Mouse (Mus musculus): ENCODE data around the gene Dnajb13. TPM values are rescaled to one million over a fixed set of nuclear protein-coding genes. Genes with fewer than 3 reads are reported as not detected.

Dnajb13 gene
- polyA plus RNA-seq, 1 experiment = 3.0 TPM

DNA sequence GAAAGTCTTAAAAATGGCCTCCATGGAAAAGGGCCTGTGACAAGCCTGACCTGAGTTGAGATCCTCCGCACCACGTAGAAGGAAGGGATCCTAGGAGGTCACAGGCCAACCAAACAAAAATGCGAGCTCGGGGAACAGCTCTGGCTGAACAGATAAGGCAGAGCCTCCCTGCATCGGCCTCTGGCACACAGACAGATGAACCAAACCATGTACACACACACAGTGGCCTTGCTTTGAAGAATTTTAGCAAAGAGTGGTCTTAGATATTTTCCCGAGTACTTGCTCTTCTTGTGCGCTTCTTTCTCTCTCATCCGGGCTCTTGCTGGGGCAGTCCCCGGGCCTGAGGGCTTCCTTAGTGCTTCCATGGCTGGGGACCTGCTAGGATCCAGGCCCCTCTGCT is 51.6 kb downstream of the Dnajb13 start:
- no peaks in the 10 kb centered on the region for H3K27me3 ChIP-seq (ENCODE audit: control insufficient read depth, insufficient read depth, low read length)
- TF ChIP-seq CTCF (IDR thresholded peaks at IDR 0.05; ENCODE audit: borderline replicate concordance, control insufficient read depth, extremely low read depth, insufficient read depth, low read length, poor library complexity) (no peak), POLR2A (IDR thresholded peaks at IDR 0.05; ENCODE audit: control insufficient read depth, extremely low read depth, insufficient read depth, low read length, poor library complexity) (no peak)
- no peak for DNase-seq
- H3K27ac ChIP-seq (ENCODE audit: control insufficient read depth, insufficient read depth, low read length) = no peak overlapping the region
- no peak overlapping the region for H3K4me3 ChIP-seq (ENCODE audit: control insufficient read depth, insufficient read depth, low read length)
- peaks cover 18% of the 10 kb centered on the region; the same call in 1 of the 2 replicates for H3K36me3 ChIP-seq (ENCODE audit: control insufficient read depth, insufficient read depth, low read length)
- 95% methylated on average over 9 of the region's 9 CpGs for WGBS
- no peaks in the 10 kb centered on the region for H3K4me1 ChIP-seq (replicated peaks; ENCODE audit: control insufficient read depth, insufficient read depth, low read length)

DNA sequence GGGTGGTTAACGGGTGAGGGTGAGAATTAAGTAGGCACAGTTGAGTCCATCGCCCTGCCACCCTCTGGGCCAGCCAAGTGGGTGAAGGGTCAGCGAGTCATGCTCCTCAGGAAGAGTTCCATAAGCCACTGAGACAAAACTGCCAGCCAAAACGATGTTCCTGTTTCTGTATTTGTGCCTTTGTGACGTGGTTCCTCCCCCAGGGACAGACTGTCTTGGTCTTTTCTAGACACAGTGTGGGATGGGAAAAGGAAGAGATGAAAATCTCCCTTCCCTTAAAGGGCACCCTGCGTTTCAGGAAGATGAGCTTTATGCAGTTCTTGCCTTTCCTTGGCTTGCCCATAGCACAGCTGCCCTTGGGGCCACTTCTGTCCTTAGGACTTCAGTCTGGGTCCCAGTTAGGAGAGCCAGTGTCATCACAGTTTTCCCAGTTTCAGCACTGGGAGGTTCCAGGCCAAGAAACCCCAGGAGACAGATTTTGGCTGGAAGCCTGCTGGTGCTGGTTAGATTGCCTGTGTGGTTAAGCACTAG is 53.1 kb downstream of the Dnajb13 start:
- Histone ChIP-seq H3K36me3 (ENCODE audit: control insufficient read depth, insufficient read depth, low read length) (peaks cover 22% of the 10 kb centered on the region; the same call in 1 of the 2 replicates), H3K4me1 (replicated peaks; ENCODE audit: control insufficient read depth, insufficient read depth, low read length) (no peaks in the 10 kb centered on the region), H3K4me3 (ENCODE audit: control insufficient read depth, insufficient read depth, low read length) (no peak overlapping the region), H3K27ac (ENCODE audit: control insufficient read depth, insufficient read depth, low read length) (no peak overlapping the region), H3K27me3 (ENCODE audit: control insufficient read depth, insufficient read depth, low read length) (no peaks in the 10 kb centered on the region)
- no peak for DNase-seq
- 64% methylated on average over 6 of the region's 6 CpGs for WGBS
- TF ChIP-seq POLR2A (IDR thresholded peaks at IDR 0.05; ENCODE audit: control insufficient read depth, extremely low read depth, insufficient read depth, low read length, poor library complexity) = no peak
- no peak for TF ChIP-seq CTCF (IDR thresholded peaks at IDR 0.05; ENCODE audit: borderline replicate concordance, control insufficient read depth, extremely low read depth, insufficient read depth, low read length, poor library complexity)

DNA sequence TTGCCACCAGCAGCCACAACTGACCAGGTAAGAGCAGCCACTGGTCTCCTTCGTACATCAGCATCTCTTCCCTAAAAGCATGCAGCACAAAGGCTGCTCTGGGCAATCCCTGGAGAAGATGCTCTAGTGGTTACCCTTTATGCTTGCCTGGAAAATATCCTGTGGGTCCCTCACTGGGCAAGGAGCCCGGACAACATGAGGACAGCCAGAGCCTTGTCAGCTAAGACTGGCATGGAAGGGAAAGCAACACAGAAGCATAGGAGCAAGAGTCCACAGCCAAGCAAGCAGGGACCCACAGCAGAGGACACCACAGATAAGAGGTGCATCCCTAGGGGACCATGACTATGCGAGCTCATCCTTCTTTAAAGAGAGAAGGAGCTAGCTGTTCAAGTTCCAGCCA is 54.9 kb downstream of the Dnajb13 start:
- Histone ChIP-seq H3K4me3 (ENCODE audit: control insufficient read depth, insufficient read depth, low read length) (no peak overlapping the region), H3K36me3 (ENCODE audit: control insufficient read depth, insufficient read depth, low read length) (peaks cover 38% of the 10 kb centered on the region), H3K27me3 (ENCODE audit: control insufficient read depth, insufficient read depth, low read length) (no peaks in the 10 kb centered on the region), H3K4me1 (replicated peaks; ENCODE audit: control insufficient read depth, insufficient read depth, low read length) (no peaks in the 10 kb centered on the region), H3K27ac (ENCODE audit: control insufficient read depth, insufficient read depth, low read length) (no peak overlapping the region)
- TF ChIP-seq POLR2A (IDR thresholded peaks at IDR 0.05; ENCODE audit: control insufficient read depth, extremely low read depth, insufficient read depth, low read length, poor library complexity) (no peak), CTCF (IDR thresholded peaks at IDR 0.05; ENCODE audit: borderline replicate concordance, control insufficient read depth, extremely low read depth, insufficient read depth, low read length, poor library complexity) (no peak)
- no peak for DNase-seq
- 97% methylated on average over 3 of the region's 3 CpGs for WGBS

DNA sequence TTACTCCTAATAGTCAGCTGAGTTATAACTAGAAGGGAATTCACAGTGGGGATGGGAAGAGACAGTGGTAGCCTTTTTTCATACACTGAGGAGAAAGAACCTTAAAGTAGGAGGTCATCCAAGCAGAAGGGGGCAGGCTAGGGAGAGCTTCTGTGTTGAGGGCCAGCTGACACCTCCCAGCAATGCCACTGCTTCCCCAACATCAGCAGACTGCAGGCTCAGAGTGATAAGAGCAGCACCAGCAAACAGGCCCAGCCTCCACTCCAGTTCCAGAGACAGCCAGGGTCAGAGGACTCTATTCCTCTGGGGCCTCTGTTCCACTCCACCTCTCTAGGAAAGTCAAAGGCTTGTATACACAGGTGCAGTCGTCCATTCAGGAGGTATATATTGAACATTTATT is 56.6 kb downstream of the Dnajb13 start:
- Histone ChIP-seq H3K27ac (ENCODE audit: control insufficient read depth, insufficient read depth, low read length) (no peak overlapping the region), H3K36me3 (ENCODE audit: control insufficient read depth, insufficient read depth, low read length) (peaks cover 45% of the 10 kb centered on the region), H3K4me3 (ENCODE audit: control insufficient read depth, insufficient read depth, low read length) (no peak overlapping the region), H3K4me1 (replicated peaks; ENCODE audit: control insufficient read depth, insufficient read depth, low read length) (no peaks in the 10 kb centered on the region), H3K27me3 (ENCODE audit: control insufficient read depth, insufficient read depth, low read length) (no peaks in the 10 kb centered on the region)
- TF ChIP-seq POLR2A (IDR thresholded peaks at IDR 0.05; ENCODE audit: control insufficient read depth, extremely low read depth, insufficient read depth, low read length, poor library complexity) (no peak), CTCF (IDR thresholded peaks at IDR 0.05; ENCODE audit: borderline replicate concordance, control insufficient read depth, extremely low read depth, insufficient read depth, low read length, poor library complexity) (no peak)
- DNase-seq = no peak
- WGBS = 97% methylated on average over 1 of the region's 1 CpGs

Other genes starting within 250 kb of the Dnajb13 start
- gene P4ha3, start 229.4 kb downstream of the Dnajb13 start, polyA plus RNA-seq (2012; rRNA removed) = 8.5 and 9.3 TPM in 2 replicates
- 52.2 and 59.4 TPM in 2 replicates for gene C2cd3, start 142.7 kb downstream of the Dnajb13 start, polyA plus RNA-seq (2012; rRNA removed)
- 152 and 153 TPM in 2 replicates for gene Ppme1, start 142.7 kb downstream of the Dnajb13 start, polyA plus RNA-seq (2012; rRNA removed)
- gene Ucp3, start 42.0 kb downstream of the Dnajb13 start, polyA plus RNA-seq (2012; rRNA removed) = 6.0 and 7.0 TPM in 2 replicates
- 1,120 and 1,396 TPM in 2 replicates for gene Ucp2, start 21.6 kb downstream of the Dnajb13 start, polyA plus RNA-seq (2012; rRNA removed)
- gene Coa4, start 22.1 kb upstream of the Dnajb13 start, polyA plus RNA-seq (2012; rRNA removed) = 9.1 and 10.1 TPM in 2 replicates
- 25.9 and 36.9 TPM in 2 replicates for gene Rab6a, start 92.5 kb upstream of the Dnajb13 start, polyA plus RNA-seq (2012; rRNA removed)
- gene Mrpl48, start 93.3 kb upstream of the Dnajb13 start, polyA plus RNA-seq (2012; rRNA removed) = 11.3 and 12.2 TPM in 2 replicates
- gene Plekhb1, start 147.5 kb upstream of the Dnajb13 start, polyA plus RNA-seq (2012; rRNA removed) = 70.5 and 82.2 TPM in 2 replicates
- gene Fam168a, start 191.7 kb upstream of the Dnajb13 start, polyA plus RNA-seq (2012; rRNA removed) = 144 and 178 TPM in 2 replicates

Measured in thymus, adult 2 months (tissue).